Mouse (Mus musculus): Measurements from ENCODE around the gene Igfbp7. TPM values are rescaled to one million over a fixed set of nuclear protein-coding genes. Genes with fewer than 3 reads are reported as not detected.

The Igfbp7 gene
- polyA plus RNA-seq, 1 experiment from 2014 or later = 57.9 TPM

DNA sequence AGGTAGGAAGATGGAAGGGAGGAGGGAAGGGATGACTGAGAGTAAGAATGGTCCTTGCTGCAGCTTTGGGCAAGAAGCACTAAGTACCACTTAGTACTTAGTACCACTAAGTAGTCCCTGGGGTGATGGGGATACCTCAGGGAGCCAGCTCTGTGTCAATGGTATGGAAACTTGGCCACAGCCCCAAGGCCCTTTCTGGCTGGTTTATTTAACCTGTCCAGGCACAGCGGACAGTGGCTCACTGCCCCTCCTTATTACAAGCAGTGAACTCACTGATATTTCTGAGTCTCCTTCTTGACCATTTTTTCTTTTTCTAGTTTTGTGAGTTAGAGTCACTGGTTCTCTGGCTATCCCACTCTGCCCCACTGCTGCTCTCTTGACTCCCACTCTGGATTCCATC, 40.7 kb downstream of the Igfbp7 start:
- no peaks in the 10 kb centered on the region for H3K27me3 ChIP-seq (ENCODE audit: control insufficient read depth, insufficient read depth, low read depth, low read length)
- no peak overlapping the region for H3K4me2 ChIP-seq (ENCODE audit: low read length)
- H3K36me3 ChIP-seq (ENCODE audit: control insufficient read depth, insufficient read depth, low read length) = no peaks in the 10 kb centered on the region
- H3K27ac ChIP-seq (ENCODE audit: low read length) = no peak overlapping the region
- H3K4me1 ChIP-seq (ENCODE audit: control insufficient read depth, insufficient read depth, low read length) = no peaks in the 10 kb centered on the region
- H3K9me3 ChIP-seq (replicated peaks; ENCODE audit: control insufficient read depth, low read length, poor library complexity, severe bottlenecking) = no peaks in the 10 kb centered on the region
- no peak overlapping the region for H3K9ac ChIP-seq (ENCODE audit: low read depth, low read length)
- no peak for ATAC-seq
- H3K4me3 ChIP-seq (ENCODE audit: low read depth, low read length) = no peak overlapping the region
- WGBS = 94% methylated on average over 1 of the region's 1 CpGs

DNA sequence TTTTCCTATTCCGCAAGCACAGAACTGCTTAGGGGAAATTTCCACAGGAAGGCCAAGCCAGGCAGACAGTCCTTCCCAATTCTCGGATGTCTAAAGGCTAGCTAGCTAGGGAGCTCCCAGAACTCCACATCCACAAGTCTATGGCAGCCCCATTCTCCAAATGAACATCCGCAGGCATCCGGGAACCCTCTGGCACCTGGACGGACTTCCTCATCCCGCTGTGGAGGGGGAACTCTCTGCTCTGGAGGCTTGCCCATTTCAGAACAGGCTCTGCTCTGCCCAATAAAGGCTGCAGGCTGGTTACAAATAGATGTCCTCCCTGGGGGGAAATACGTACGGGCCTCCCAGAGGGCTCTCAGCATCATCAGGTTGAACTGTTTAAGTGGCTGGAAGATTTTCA, 41.5 kb downstream of the Igfbp7 start:
- 85% methylated on average over 8 of the region's 8 CpGs for WGBS
- Histone ChIP-seq H3K27me3 (ENCODE audit: control insufficient read depth, insufficient read depth, low read depth, low read length) (no peaks in the 10 kb centered on the region), H3K4me1 (ENCODE audit: control insufficient read depth, insufficient read depth, low read length) (no peaks in the 10 kb centered on the region), H3K9ac (ENCODE audit: low read depth, low read length) (no peak overlapping the region), H3K4me3 (ENCODE audit: low read depth, low read length) (no peak overlapping the region), H3K9me3 (replicated peaks; ENCODE audit: control insufficient read depth, low read length, poor library complexity, severe bottlenecking) (no peaks in the 10 kb centered on the region), H3K4me2 (ENCODE audit: low read length) (no peak overlapping the region), H3K36me3 (ENCODE audit: control insufficient read depth, insufficient read depth, low read length) (no peaks in the 10 kb centered on the region), H3K27ac (ENCODE audit: low read length) (no peak overlapping the region)
- ATAC-seq = no peak

DNA sequence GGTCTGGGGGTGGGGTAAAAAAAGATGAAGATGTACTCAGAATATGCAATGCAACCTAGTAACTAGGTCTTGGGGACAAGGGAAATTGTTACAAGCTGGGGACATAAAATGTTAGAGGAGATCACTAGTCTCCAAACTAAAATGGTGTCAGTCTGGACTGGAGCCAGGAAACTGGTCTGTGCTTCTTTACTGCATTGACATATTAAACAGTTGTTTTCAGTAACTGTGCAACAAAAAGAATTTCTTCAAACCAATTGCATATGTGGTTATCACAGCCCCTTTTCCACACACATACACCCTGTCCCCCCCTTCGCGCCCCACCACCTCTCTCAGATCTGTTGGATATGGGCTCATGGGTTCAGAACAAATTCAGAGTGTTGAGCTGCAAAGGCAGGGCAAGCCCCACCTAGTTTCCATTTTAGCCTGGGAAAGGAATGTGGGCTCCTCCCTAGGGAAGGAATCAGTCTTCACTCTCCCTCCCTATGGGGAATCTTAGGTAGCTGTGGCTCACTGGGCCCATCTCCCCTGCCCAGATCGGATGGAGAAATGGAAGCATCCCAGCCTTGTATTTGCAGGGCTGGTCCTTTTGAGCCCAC, 43.3 kb downstream of the Igfbp7 start:
- Histone ChIP-seq H3K4me1 (ENCODE audit: control insufficient read depth, insufficient read depth, low read length) (no peaks in the 10 kb centered on the region), H3K9me3 (replicated peaks; ENCODE audit: control insufficient read depth, low read length, poor library complexity, severe bottlenecking) (no peaks in the 10 kb centered on the region), H3K36me3 (ENCODE audit: control insufficient read depth, insufficient read depth, low read length) (no peaks in the 10 kb centered on the region), H3K27ac (ENCODE audit: low read length) (no peak overlapping the region), H3K9ac (ENCODE audit: low read depth, low read length) (no peak overlapping the region), H3K4me3 (ENCODE audit: low read depth, low read length) (no peak overlapping the region), H3K27me3 (ENCODE audit: control insufficient read depth, insufficient read depth, low read depth, low read length) (no peaks in the 10 kb centered on the region), H3K4me2 (ENCODE audit: low read length) (no peak overlapping the region)
- no peak for ATAC-seq
- 90% methylated on average over 3 of the region's 3 CpGs for whole genome bisulfite sequencing

DNA sequence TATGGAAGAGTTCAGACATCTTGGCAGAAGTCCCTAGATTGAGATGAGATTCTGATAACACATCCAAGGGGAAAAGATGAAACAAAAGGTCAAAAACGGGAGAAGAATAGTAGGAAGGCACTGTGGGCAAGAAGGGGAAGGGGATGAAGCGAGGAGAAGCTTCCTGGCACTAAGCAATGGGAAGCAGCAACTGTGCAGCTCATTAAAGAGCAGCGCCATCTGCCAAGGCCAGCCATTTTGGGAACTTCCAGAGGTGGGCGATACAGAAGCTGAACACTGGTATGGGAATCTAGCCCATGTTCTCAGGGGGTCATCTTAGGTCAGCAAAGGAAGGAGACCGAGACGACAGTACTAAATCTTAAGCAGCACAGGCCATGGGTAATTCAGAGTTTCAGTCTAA, 44.2 kb downstream of the Igfbp7 start:
- Histone ChIP-seq H3K36me3 (ENCODE audit: control insufficient read depth, insufficient read depth, low read length) (no peaks in the 10 kb centered on the region), H3K4me3 (ENCODE audit: low read depth, low read length) (no peak overlapping the region), H3K27ac (ENCODE audit: low read length) (no peak overlapping the region), H3K27me3 (ENCODE audit: control insufficient read depth, insufficient read depth, low read depth, low read length) (no peaks in the 10 kb centered on the region), H3K4me1 (ENCODE audit: control insufficient read depth, insufficient read depth, low read length) (no peaks in the 10 kb centered on the region), H3K9me3 (replicated peaks; ENCODE audit: control insufficient read depth, low read length, poor library complexity, severe bottlenecking) (no peaks in the 10 kb centered on the region), H3K9ac (ENCODE audit: low read depth, low read length) (no peak overlapping the region), H3K4me2 (ENCODE audit: low read length) (no peak overlapping the region)
- no peak for ATAC-seq
- WGBS = 85% methylated on average over 6 of the region's 6 CpGs

DNA sequence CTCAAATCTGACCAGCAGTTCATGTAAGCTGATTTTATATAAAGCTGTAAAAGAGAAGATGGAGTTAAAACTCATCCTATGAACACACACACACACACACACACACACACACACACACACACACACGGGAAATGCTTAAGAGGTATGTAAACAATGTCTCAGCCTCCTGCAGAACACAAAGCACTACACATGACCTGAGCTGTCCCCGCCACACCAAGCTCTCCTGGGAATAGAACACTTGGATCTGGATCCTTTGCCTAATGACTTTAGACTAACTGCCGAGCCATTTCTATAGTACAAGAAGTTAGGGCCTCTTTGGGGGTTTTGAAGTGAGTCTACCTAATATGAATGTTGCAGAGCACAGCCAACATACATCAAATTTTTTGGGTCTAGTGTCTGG, 45.7 kb downstream of the Igfbp7 start:
- Histone ChIP-seq H3K27me3 (ENCODE audit: control insufficient read depth, insufficient read depth, low read depth, low read length) (no peaks in the 10 kb centered on the region), H3K27ac (ENCODE audit: low read length) (no peak overlapping the region), H3K36me3 (ENCODE audit: control insufficient read depth, insufficient read depth, low read length) (no peaks in the 10 kb centered on the region), H3K9me3 (replicated peaks; ENCODE audit: control insufficient read depth, low read length, poor library complexity, severe bottlenecking) (no peaks in the 10 kb centered on the region), H3K4me3 (ENCODE audit: low read depth, low read length) (no peak overlapping the region), H3K4me2 (ENCODE audit: low read length) (no peak overlapping the region), H3K9ac (ENCODE audit: low read depth, low read length) (no peak overlapping the region), H3K4me1 (ENCODE audit: control insufficient read depth, insufficient read depth, low read length) (no peaks in the 10 kb centered on the region)
- 62% methylated on average over 3 of the region's 3 CpGs for WGBS
- no peak for ATAC-seq

DNA sequence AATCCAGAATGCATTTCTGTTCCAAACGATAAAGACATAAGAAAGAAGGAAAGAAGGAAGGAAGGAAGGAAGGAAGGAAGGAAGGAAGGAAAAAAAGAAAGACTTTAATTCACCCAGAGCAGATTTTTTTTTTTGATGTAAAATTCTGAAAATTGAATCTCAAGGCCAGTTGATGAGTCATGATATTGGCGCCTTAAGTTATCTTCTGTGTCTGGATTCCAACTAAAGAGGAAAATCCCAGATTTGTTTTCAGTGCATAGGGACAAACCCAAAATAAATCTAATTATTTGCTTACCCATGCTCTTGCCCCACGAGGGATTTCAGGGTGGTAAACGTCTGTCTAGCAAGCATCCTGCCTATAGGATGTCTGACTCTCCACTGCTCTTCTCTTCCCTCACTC, 46.8 kb downstream of the Igfbp7 start:
- Histone ChIP-seq H3K4me2 (ENCODE audit: low read length) (no peak overlapping the region), H3K9ac (ENCODE audit: low read depth, low read length) (no peak overlapping the region), H3K36me3 (ENCODE audit: control insufficient read depth, insufficient read depth, low read length) (no peaks in the 10 kb centered on the region), H3K9me3 (replicated peaks; ENCODE audit: control insufficient read depth, low read length, poor library complexity, severe bottlenecking) (no peaks in the 10 kb centered on the region), H3K27me3 (ENCODE audit: control insufficient read depth, insufficient read depth, low read depth, low read length) (no peaks in the 10 kb centered on the region), H3K27ac (ENCODE audit: low read length) (no peak overlapping the region), H3K4me3 (ENCODE audit: low read depth, low read length) (no peak overlapping the region), H3K4me1 (ENCODE audit: control insufficient read depth, insufficient read depth, low read length) (no peaks in the 10 kb centered on the region)
- ATAC-seq = no peak
- 78% methylated on average over 4 of the region's 4 CpGs for WGBS

DNA sequence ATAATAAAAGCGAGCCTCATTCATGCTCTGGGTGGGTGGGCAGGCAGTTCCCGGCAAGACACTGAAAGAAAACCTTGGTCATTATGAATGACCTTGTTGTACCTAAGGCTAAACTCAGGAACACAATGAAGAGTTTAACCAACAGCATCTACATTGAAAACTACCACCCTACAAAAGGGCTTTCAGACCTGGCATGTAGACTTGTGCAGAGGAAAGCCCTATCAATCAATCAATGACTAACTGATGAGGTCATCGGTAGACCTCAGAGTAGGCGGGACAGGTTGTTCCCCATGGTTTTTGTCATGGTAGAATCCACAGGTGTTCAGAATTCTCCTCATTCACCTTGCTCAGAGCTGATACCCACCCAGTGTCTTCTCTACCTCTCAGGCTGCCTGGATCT, 47.9 kb downstream of the Igfbp7 start:
- H3K4me3 ChIP-seq (ENCODE audit: low read depth, low read length) = no peak overlapping the region
- H3K27ac ChIP-seq (ENCODE audit: low read length) = no peak overlapping the region
- H3K4me1 ChIP-seq (ENCODE audit: control insufficient read depth, insufficient read depth, low read length) = no peaks in the 10 kb centered on the region; the same call in 1 of the 2 replicates
- ATAC-seq = no peak
- peaks cover 2% of the 10 kb centered on the region; the same call in 1 of the 2 replicates for H3K27me3 ChIP-seq (ENCODE audit: control insufficient read depth, insufficient read depth, low read depth, low read length)
- no peak overlapping the region for H3K9ac ChIP-seq (ENCODE audit: low read depth, low read length)
- 94% methylated on average over 4 of the region's 4 CpGs for WGBS
- no peaks in the 10 kb centered on the region for H3K36me3 ChIP-seq (ENCODE audit: control insufficient read depth, insufficient read depth, low read length)
- H3K9me3 ChIP-seq (replicated peaks; ENCODE audit: control insufficient read depth, low read length, poor library complexity, severe bottlenecking) = no peaks in the 10 kb centered on the region
- no peak overlapping the region for H3K4me2 ChIP-seq (ENCODE audit: low read length)

DNA sequence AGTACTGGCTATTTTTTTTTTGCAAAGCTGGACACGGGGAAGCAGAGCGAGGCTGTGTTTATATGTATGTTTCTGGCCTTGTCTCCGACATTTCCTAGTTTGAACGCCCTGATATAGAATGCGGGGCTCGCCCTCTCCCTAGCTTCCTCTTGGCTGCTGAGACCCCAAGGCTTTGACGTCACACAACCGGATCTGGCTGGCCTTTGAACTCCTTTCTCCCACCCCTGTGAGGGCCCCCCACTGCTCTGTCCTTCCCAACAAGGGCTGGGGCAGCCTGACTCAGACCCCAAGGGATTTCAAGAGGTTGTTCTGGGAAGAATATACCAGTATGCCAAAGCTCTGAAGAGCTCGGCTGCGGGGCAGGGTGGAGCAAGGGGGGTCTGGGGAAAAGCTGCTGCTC, 49.5 kb downstream of the Igfbp7 start:
- H3K27ac ChIP-seq (ENCODE audit: low read length) = no peak overlapping the region
- H3K36me3 ChIP-seq (ENCODE audit: control insufficient read depth, insufficient read depth, low read length) = no peaks in the 10 kb centered on the region
- H3K4me1 ChIP-seq (ENCODE audit: control insufficient read depth, insufficient read depth, low read length) = peaks cover 3% of the 10 kb centered on the region; the same call in 1 of the 2 replicates
- 4% methylated on average over 10 of the region's 10 CpGs for WGBS
- peaks cover 2% of the 10 kb centered on the region; the same call in 1 of the 2 replicates for H3K27me3 ChIP-seq (ENCODE audit: control insufficient read depth, insufficient read depth, low read depth, low read length)
- H3K4me3 ChIP-seq (ENCODE audit: low read depth, low read length) = peak overlapping the region; percentile 24
- H3K9ac ChIP-seq (ENCODE audit: low read depth, low read length) = peak overlapping the region; percentile 10; the same call in 1 of the 2 replicates
- no peaks in the 10 kb centered on the region for H3K9me3 ChIP-seq (replicated peaks; ENCODE audit: control insufficient read depth, low read length, poor library complexity, severe bottlenecking)
- no peak for ATAC-seq
- H3K4me2 ChIP-seq (ENCODE audit: low read length) = peak overlapping the region; percentile 50

DNA sequence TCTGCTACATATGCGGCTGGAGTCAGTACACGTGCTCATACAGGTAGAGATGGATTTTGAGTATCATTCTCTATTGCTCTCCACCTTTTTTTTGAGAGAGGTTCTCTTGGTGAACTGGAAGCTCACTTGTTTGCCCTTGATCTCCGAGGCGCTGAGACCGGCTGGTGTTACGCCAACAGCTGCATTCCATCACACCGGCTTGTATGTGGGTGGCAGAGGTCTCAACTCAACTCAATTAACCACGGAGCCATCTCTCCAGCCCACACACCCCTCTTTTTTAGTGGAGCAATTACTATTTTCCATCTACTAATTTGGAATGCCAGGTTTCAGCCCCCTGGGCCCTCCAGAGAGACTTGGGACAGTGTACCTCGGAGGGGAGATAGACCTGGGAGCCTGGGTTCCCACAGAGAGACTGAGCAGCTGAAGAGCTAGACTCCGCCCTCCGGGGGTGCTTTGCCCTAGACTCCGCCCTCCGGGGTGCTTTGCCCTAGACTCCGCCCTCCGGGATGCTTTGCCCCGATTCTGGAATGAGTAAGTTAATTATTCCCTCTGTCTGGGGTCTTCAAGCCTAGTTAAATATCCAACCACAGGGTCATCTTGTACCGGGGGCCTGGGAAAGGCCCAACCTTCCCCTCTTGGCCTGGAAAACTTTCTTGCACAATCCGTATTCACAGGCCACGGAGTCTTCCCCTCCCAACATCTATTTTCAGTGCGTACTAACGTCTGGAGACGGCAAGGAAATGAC, 50.3 kb downstream of the Igfbp7 start:
- 20% methylated on average over 22 of the region's 22 CpGs for WGBS
- Histone ChIP-seq H3K36me3 (ENCODE audit: control insufficient read depth, insufficient read depth, low read length) (no peaks in the 10 kb centered on the region), H3K4me2 (ENCODE audit: low read length) (peak overlapping the region; percentile 50), H3K9me3 (replicated peaks; ENCODE audit: control insufficient read depth, low read length, poor library complexity, severe bottlenecking) (no peaks in the 10 kb centered on the region), H3K4me1 (ENCODE audit: control insufficient read depth, insufficient read depth, low read length) (peaks cover 3% of the 10 kb centered on the region; the same call in 1 of the 2 replicates), H3K9ac (ENCODE audit: low read depth, low read length) (peak overlapping the region; percentile 27; the same call in 1 of the 2 replicates), H3K4me3 (ENCODE audit: low read depth, low read length) (peak overlapping the region; percentile 24), H3K27ac (ENCODE audit: low read length) (peak overlapping the region; percentile 47; the same call in 1 of the 2 replicates), H3K27me3 (ENCODE audit: control insufficient read depth, insufficient read depth, low read depth, low read length) (peaks cover 2% of the 10 kb centered on the region; the same call in 1 of the 2 replicates)
- ATAC-seq = peak; percentile 55

All from midbrain, embryonic 16.5 days (tissue).